Mouse (Mus musculus) cerebellum, adult 2 months (tissue): ENCODE measurements at regions not wholly inside any gene's neighbourhood (a gene's known extent, or its start where the extent isn't known, plus 50 kb on each side); places are given as distances from the start of the nearest gene placed in this dataset.

Source experiments
- DNase-seq, 2 experiments: peaks; one replicate each; pipeline ENCODE4 v3.0.0; 2021
- H3K27ac ChIP-seq: fragments of 200-500 bp; 2 replicates; pipeline ENCODE4 v1.5.1; 2012; ENCODE audit warnings: low read length, control low read depth, inconsistent platforms; ENCODE audit not compliant: insufficient read depth
- H3K27me3 ChIP-seq: fragments of 200-500 bp; 2 replicates; pipeline ENCODE4 v1.6.1; 2012; ENCODE audit warnings: inconsistent platforms, mild to moderate bottlenecking, low read length, moderate library complexity; ENCODE audit not compliant: control insufficient read depth, insufficient read depth
- H3K4me1 ChIP-seq: fragments of 200-500 bp; 2 replicates; pipeline ENCODE4 v1.6.1; 2011; ENCODE audit warnings: low read length; ENCODE audit not compliant: control insufficient read depth, insufficient read depth
- H3K4me3 ChIP-seq: fragments of 200-500 bp; replicated peaks from 2 replicates; pipeline ENCODE3; 2011; ENCODE audit warnings: mild to moderate bottlenecking, low read depth, low read length, control low read depth; ENCODE audit not compliant: insufficient read depth
- CTCF ChIP-seq: fragments of 200-500 bp; IDR thresholded peaks from 2 replicates; pipeline ENCODE4 v1.5.1; 2011; ENCODE audit warnings: low read depth, mild to moderate bottlenecking, control low read depth, low read length, moderate library complexity, borderline replicate concordance; ENCODE audit not compliant: insufficient read depth
- POLR2A ChIP-seq: fragments of 200-500 bp; IDR thresholded peaks from 2 replicates; pipeline ENCODE4 v1.6.1; 2011; ENCODE audit warnings: low read length, control low read depth, borderline replicate concordance; ENCODE audit not compliant: insufficient read depth
- WGBS: fragments of 180-500 bp; shearing (Covaris S2); methylation state at CpG from one replicate; pipeline ENCODE4 v1.1.7; 2018; 5-methylcytosine and 5-hydroxymethylcytosine counted together

- H3K4me3 ChIP-seq = no peak overlapping the region
- H3K27ac ChIP-seq = no peak overlapping the region
- TF ChIP-seq POLR2A (no peak), CTCF (no peak)
- H3K4me1 ChIP-seq = 0 out of 2 replicates have a peak, but pooled peaks cover 4% of the 10 kb centered on the region
- no peaks in the 10 kb centered on the region for H3K27me3 ChIP-seq
- 91% methylated on average over 4 of the region's 4 CpGs for WGBS
- no peak for DNase-seq
These were observed 81.3 kb upstream of the Olig3 start for GRCm38 (mm10) chr10:19274985-19275384.

DNA sequence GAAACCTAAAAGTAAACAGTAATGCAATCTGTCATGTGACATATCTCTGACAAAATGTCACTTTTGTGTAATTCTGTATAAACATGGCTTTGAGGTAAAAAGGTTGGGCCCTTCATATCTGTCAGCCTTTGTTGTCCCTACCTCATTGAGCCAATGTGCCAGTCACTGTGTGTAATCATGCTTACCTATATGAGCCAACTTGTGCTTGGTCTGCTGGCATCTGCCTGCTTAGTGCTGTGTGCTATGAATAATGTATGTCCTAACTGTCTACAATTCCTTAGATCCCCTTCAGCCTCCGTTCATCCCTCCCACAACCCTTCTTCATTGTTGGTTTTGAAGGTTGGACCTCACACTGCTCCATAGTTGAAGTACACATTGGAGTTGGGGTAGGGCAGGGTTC, 86.9 kb upstream of the Olig3 start:
- no peaks in the 10 kb centered on the region for H3K27me3 ChIP-seq
- no peak overlapping the region for H3K4me3 ChIP-seq
- DNase-seq = no peak
- no peak overlapping the region for H3K27ac ChIP-seq
- WGBS = 46% methylated on average over 1 of the region's 1 CpGs
- no peak for TF ChIP-seq CTCF
- no peak for TF ChIP-seq POLR2A
- no peaks in the 10 kb centered on the region for H3K4me1 ChIP-seq

DNA sequence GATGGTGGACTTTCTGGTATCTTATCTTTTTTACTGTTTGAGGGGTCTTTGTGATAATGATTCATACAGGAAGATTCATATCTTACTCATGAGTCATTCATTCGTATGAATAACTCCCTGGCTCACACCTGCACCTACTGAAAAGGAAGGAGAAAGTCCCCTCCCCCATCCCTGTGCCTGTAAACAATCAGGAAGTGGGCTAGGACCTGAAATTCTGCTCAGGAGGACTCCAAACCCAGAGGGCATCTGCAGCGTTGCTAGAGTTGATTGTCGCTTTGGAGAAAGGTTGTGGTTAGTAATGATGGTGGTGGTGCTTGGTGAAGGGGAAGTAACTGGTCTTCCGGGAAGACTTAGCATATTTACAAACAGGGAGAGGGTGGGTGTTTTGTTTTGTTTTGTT, 88.3 kb upstream of the Olig3 start:
- no peaks in the 10 kb centered on the region for H3K27me3 ChIP-seq
- H3K27ac ChIP-seq = no peak overlapping the region
- DNase-seq = no peak
- TF ChIP-seq POLR2A (no peak), CTCF (no peak)
- no peak overlapping the region for H3K4me3 ChIP-seq
- no peaks in the 10 kb centered on the region for H3K4me1 ChIP-seq
- WGBS = 77% methylated on average over 4 of the region's 4 CpGs

GRCm38 (mm10) chr10:19240102-19240759, 116.1 kb upstream of the Olig3 start:
- peak; percentile 24 to 48 for DNase-seq
- H3K4me1 ChIP-seq = no peaks in the 10 kb centered on the region
- WGBS = 39% methylated on average over 8 of the region's 8 CpGs
- no peaks in the 10 kb centered on the region for H3K27me3 ChIP-seq
- peak; percentile 65 for TF ChIP-seq CTCF
- TF ChIP-seq POLR2A = no peak
- no peak overlapping the region for H3K4me3 ChIP-seq
- H3K27ac ChIP-seq = no peak overlapping the region

GRCm38 (mm10) chr10:19216240-19216639, 140.1 kb upstream of the Olig3 start:
- no peak for TF ChIP-seq CTCF
- no peak for TF ChIP-seq POLR2A
- Histone ChIP-seq H3K27me3 (no peaks in the 10 kb centered on the region), H3K4me3 (no peak overlapping the region), H3K4me1 (no peaks in the 10 kb centered on the region), H3K27ac (no peak overlapping the region)
- no peak for DNase-seq
- 92% methylated on average over 5 of the region's 5 CpGs for whole genome bisulfite sequencing

DNA sequence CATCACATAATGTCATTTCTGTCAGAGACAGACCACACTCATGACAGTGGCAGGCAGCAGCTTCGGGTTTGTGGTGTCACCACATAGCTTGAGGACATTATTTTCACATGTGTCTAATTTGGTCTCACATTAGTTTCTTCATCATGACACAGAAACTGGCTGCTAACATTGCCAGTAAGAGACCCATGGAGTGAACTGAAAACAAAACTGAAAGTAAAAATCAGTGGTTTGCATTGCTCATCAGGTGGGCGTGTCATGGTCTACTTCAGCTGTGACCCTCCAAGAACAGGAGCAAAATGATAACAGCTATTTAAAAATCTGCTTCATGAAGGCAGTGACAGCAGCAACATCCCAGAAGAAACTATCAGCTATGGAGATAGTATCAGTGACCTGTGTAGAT, 146.6 kb upstream of the Olig3 start:
- TF ChIP-seq POLR2A (no peak), CTCF (no peak)
- 92% methylated on average over 2 of the region's 2 CpGs for whole genome bisulfite sequencing
- no peak overlapping the region for H3K4me3 ChIP-seq
- DNase-seq = no peak
- H3K27ac ChIP-seq = no peak overlapping the region
- no peaks in the 10 kb centered on the region for H3K27me3 ChIP-seq
- no peaks in the 10 kb centered on the region for H3K4me1 ChIP-seq

DNA sequence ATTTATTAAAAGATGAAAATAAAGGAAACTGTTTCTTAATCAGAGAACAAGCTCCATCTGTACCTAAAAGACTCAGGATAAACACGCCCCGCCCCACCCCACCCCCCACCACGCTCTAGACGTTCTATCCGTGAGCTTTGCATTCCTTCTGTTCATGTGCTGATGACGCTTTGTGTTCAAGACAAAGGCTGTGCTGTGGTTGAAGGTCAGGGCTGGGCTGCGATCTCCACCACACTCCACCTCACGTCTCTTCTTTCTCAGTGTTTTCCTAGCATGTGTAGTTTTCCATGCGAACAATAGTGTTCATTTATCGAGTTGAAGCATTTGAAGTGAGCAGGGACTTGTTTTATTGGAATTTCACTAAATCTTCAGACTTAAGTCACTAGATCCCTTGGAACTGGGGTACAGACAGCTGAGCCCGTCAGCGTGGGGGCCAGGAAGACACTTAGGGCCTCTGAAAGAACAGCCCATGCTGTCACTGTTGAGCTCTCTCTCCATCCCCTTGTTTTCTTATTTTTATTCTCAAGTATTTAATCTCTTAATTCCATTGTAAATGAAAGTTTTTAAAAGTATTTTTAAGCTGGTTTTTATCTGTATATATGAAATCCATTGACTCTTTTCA, 148.1 kb upstream of the Olig3 start:
- H3K27ac ChIP-seq = no peak overlapping the region
- no peak for DNase-seq
- H3K4me3 ChIP-seq = no peak overlapping the region
- TF ChIP-seq POLR2A = no peak
- no peak for TF ChIP-seq CTCF
- H3K27me3 ChIP-seq = no peaks in the 10 kb centered on the region
- H3K4me1 ChIP-seq = no peaks in the 10 kb centered on the region
- 21% methylated on average over 12 of the region's 12 CpGs for WGBS

- Histone ChIP-seq H3K27me3 (no peaks in the 10 kb centered on the region), H3K4me1 (no peaks in the 10 kb centered on the region), H3K27ac (no peak overlapping the region), H3K4me3 (no peak overlapping the region)
- TF ChIP-seq POLR2A (no peak), CTCF (no peak)
- WGBS = 77% methylated on average over 2 of the region's 2 CpGs
- DNase-seq = no peak
These were observed 148.8 kb upstream of the Olig3 start for GRCm38 (mm10) chr10:19207505-19207904.
